Mouse (Mus musculus): ENCODE measurements around the gene Pdcd6ip. TPM values are rescaled to one million over a fixed set of nuclear protein-coding genes. Genes with fewer than 3 reads are reported as not detected.

The Pdcd6ip gene
- polyA plus RNA-seq, 1 experiment, result 56.3 TPM

DNA sequence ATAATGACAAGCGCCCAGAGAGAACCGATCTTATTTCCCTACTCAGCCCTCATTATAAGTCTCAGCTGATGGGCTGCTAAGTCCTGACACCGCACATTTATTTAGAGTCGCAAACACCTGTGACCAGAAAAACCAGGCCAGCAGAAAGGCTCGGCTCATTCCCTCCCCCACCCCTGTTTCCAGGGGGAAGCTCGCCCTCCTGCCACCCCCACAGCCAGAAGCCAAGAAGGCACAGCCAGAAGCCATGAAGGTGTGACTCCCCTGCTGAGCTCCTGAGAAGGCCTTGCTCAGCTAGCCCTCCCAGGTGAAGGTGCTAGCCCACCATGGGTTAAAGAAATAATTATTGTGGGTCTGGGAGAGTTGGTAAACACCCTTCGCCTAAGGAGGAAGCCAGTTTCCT, 97.3 kb downstream of the Pdcd6ip start:
- no peak for TF ChIP-seq POLR2AphosphoS2 (IDR thresholded peaks at IDR 0.05; ENCODE audit: insufficient read length, low read depth)
- TF ChIP-seq MYOG (IDR thresholded peaks at IDR 0.05; ENCODE audit: control insufficient read depth in 1 of 3, insufficient read depth in 1 of 3, insufficient read length in 2 of 3, low read depth in 2 of 3), result no peak
- no peak for TF ChIP-seq E2F4 (IDR thresholded peaks at IDR 0.05; ENCODE audit: insufficient read depth)
- TF ChIP-seq CEBPB (IDR thresholded peaks at IDR 0.05; ENCODE audit: insufficient read depth, poor library complexity, severe bottlenecking), result no peak
- no peak for TF ChIP-seq TCF12 (IDR thresholded peaks at IDR 0.05; ENCODE audit: insufficient read depth, poor library complexity, severe bottlenecking)
- no peak for TF ChIP-seq POLR2A (IDR thresholded peaks at IDR 0.05; ENCODE audit: insufficient read length, low read depth)
- no peak for TF ChIP-seq REST (IDR thresholded peaks at IDR 0.05; ENCODE audit: insufficient read depth, insufficient read length)
- no peak for TF ChIP-seq USF1 (IDR thresholded peaks at IDR 0.05; ENCODE audit: low read depth)
- no peak for TF ChIP-seq TCF3 (IDR thresholded peaks at IDR 0.05; ENCODE audit: insufficient read length, low read depth)
- no peak for TF ChIP-seq MYOD1 (IDR thresholded peaks at IDR 0.05; ENCODE audit: control insufficient read depth in 1 of 3, insufficient read length in 2 of 3, low read depth in 2 of 3)
- no peak for TF ChIP-seq MAX (IDR thresholded peaks at IDR 0.05; ENCODE audit: low read depth)
- TF ChIP-seq SRF (IDR thresholded peaks at IDR 0.05; ENCODE audit: control insufficient read depth, insufficient read length, low read depth), result no peak
- no peaks in the 10 kb centered on the region for H3K79me2 ChIP-seq (ENCODE audit: control insufficient read depth, insufficient read depth)
- H3K27me3 ChIP-seq (ENCODE audit: control insufficient read depth, insufficient read depth, insufficient read length), result no peaks in the 10 kb centered on the region
- H3K4me2 ChIP-seq (ENCODE audit: low read depth), result no peak overlapping the region
- no peaks in the 10 kb centered on the region for H3K36me3 ChIP-seq (ENCODE audit: control insufficient read depth, insufficient read depth)
- H3K4me3 ChIP-seq, result no peak overlapping the region
- H3ac ChIP-seq (ENCODE audit: control insufficient read depth, insufficient read length), result no peak overlapping the region

- TF ChIP-seq MYOG (IDR thresholded peaks at IDR 0.05; ENCODE audit: control insufficient read depth in 1 of 3, insufficient read depth in 1 of 3, insufficient read length in 2 of 3, low read depth in 2 of 3), result no peak
- TF ChIP-seq SRF (IDR thresholded peaks at IDR 0.05; ENCODE audit: control insufficient read depth, insufficient read length, low read depth), result no peak
- no peak for TF ChIP-seq MAX (IDR thresholded peaks at IDR 0.05; ENCODE audit: low read depth)
- TF ChIP-seq MYOD1 (IDR thresholded peaks at IDR 0.05; ENCODE audit: control insufficient read depth in 1 of 3, insufficient read length in 2 of 3, low read depth in 2 of 3), result no peak
- TF ChIP-seq USF1 (IDR thresholded peaks at IDR 0.05; ENCODE audit: low read depth), result no peak
- TF ChIP-seq CEBPB (IDR thresholded peaks at IDR 0.05; ENCODE audit: insufficient read depth, poor library complexity, severe bottlenecking), result no peak
- TF ChIP-seq E2F4 (IDR thresholded peaks at IDR 0.05; ENCODE audit: insufficient read depth), result no peak
- Histone ChIP-seq H3ac (ENCODE audit: control insufficient read depth, insufficient read length) (no peak overlapping the region), H3K4me2 (ENCODE audit: low read depth) (no peak overlapping the region), H3K27me3 (ENCODE audit: control insufficient read depth, insufficient read depth, insufficient read length) (no peaks in the 10 kb centered on the region), H3K79me2 (ENCODE audit: control insufficient read depth, insufficient read depth) (no peaks in the 10 kb centered on the region), H3K36me3 (ENCODE audit: control insufficient read depth, insufficient read depth) (no peaks in the 10 kb centered on the region), H3K4me3 (no peak overlapping the region)
Observed at GRCm38 (mm10) chr9:113602140-113602539, 105.9 kb downstream of the Pdcd6ip start.

Other genes with a start within 250 kb of the Pdcd6ip start
- 6.6 TPM for gene Clasp2, start 33.2 kb upstream of the Pdcd6ip start, polyA plus RNA-seq (2012; fragmentation: generic; extraction: Trizol)
- gene Ubp1, start 222.7 kb upstream of the Pdcd6ip start, polyA plus RNA-seq (2012; fragmentation: generic; extraction: Trizol), result 31.1 TPM

Measured in myocyte (in vitro differentiated cells).